Mouse (Mus musculus) forebrain, postnatal 0 days (tissue): ENCODE data around the gene Tgfbi. TPM values are rescaled to one million over a fixed set of nuclear protein-coding genes. Genes with fewer than 3 reads are reported as not detected.

ENCODE experiments used
- ATAC-seq: fragments of 200-750 bp; cut with Nextera tagmentation; 2 replicates; pipeline ENCODE4 v1.8.0; 2017; ENCODE audit warnings: mild to moderate bottlenecking, moderate library complexity
- DNase-seq: peaks from one replicate; pipeline ENCODE4 v3.0.0-alpha.2; 2015
- H3K27ac ChIP-seq: fragments of 300-500 bp; sonication (generic); 2 replicates; pipeline ENCODE4 v1.5.1; 2014; ENCODE audit warnings: low read depth, mild to moderate bottlenecking, antibody characterized with exemption, low read length, moderate library complexity, mixed read lengths
- H3K27me3 ChIP-seq: fragments of 300-500 bp; sonication (generic); 2 replicates; pipeline ENCODE4 v1.6.1; 2014; ENCODE audit warnings: mild to moderate bottlenecking, low read length, mixed read lengths; ENCODE audit not compliant: insufficient read depth
- H3K36me3 ChIP-seq: fragments of 300-500 bp; sonication (generic); 2 replicates; pipeline ENCODE4 v1.6.1; 2014; ENCODE audit warnings: mild to moderate bottlenecking, moderate library complexity; ENCODE audit not compliant: insufficient read depth
- H3K4me1 ChIP-seq: fragments of 300-500 bp; sonication (generic); 2 replicates; pipeline ENCODE4 v1.6.1; 2014; ENCODE audit warnings: antibody characterized with exemption; ENCODE audit not compliant: insufficient read depth
- H3K4me2 ChIP-seq: fragments of 300-500 bp; sonication (generic); 2 replicates; pipeline ENCODE4 v1.6.1; 2014; ENCODE audit warnings: low read depth, mild to moderate bottlenecking, moderate library complexity
- H3K4me3 ChIP-seq: fragments of 300-500 bp; sonication (generic); 2 replicates; pipeline ENCODE4 v1.5.1; 2014; ENCODE audit warnings: low read depth, low read length, mixed read lengths
- H3K9ac ChIP-seq: fragments of 300-500 bp; sonication (generic); 2 replicates; pipeline ENCODE4 v1.6.1; 2014; ENCODE audit warnings: mild to moderate bottlenecking
- H3K9me3 ChIP-seq: fragments of 300-500 bp; sonication (generic); 2 replicates; pipeline ENCODE4 v1.6.1; 2016; ENCODE audit warnings: low read length
- CTCF ChIP-seq: sonication (generic); IDR thresholded peaks from 2 replicates; pipeline ENCODE4 v1.5.1; 2016; ENCODE audit warnings: antibody characterized with exemption, control low read depth, low read depth
- WGBS: fragments of 180-500 bp; shearing (Covaris S2); extraction: QIAGEN DNeasy Blood & Tissue Kit; methylation state at CpG from one replicate; pipeline ENCODE4 v1.1.7; 2014; 5-methylcytosine and 5-hydroxymethylcytosine counted together
- polyA plus RNA-seq: library from polyadenylated mRNA; unstranded; fragments of >200 nt; fragmentation: Nextera tagmentation; extraction: Ambion mirVana; gene quantifications from 2 replicates; pipeline ENCODE4 v1.2.1, GENCODE M21; 2015
- total RNA-seq: library from RNA; depleted of rRNA; stranded (reverse); fragments of >200 nt; gene quantifications from 2 replicates; pipeline ENCODE4 v1.2.3, GENCODE M21; 2014

The Tgfbi gene
- total and polyA plus RNA-seq, 2 experiments from 2014 or later: 4.8 to 5.3 TPM

GRCm38 (mm10) chr13:56597296-56597695 is 12.0 kb upstream of the Tgfbi start:
- TF ChIP-seq CTCF: no peak
- DNase-seq (peak; percentile 41), ATAC-seq (peak; percentile 76)

DNA sequence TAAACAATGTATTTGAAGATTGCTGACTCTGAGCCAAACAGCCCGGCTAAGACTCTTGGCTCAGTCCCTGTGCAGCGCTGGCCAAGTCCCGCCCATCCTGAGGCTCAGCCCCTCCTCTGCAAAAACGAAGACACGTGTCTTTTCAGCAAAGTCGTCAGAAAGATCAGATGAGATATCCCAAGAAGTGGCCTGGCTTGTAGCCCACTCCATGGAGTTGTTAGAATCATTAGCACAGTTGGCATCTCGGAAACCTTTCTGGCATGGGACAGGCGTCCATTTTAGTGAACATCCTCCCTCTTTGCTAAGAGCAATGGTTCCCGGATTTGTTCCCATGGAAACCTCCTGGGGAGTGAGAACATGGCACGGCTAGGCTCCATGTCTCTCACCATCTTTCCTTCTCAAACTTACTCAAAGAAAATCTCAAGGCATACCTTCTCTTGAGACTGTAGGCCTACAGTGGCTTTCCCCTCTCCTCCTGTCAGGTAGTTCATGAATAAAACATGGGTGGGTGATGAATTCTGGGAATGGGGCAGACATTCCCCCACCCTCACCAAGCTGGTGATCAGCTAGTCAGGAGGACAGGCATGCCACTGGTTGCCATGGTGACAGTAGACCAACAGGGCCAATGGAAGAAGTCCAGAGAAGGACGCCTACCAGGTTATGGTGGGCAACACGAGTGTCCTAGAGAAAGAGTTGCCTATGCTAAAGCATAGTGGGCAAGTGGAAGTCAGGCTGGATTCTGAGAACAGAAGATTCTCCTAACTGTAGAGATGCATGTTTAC is 11.3 kb upstream of the Tgfbi start:
- Histone ChIP-seq H3K9ac (no peak overlapping the region), H3K36me3 (no peaks in the 10 kb centered on the region), H3K9me3 (no peaks in the 10 kb centered on the region), H3K27me3 (no peaks in the 10 kb centered on the region), H3K4me2 (no peak overlapping the region), H3K4me3 (no peak overlapping the region; the same call in 1 of the 2 replicates), H3K4me1 (0 out of 2 replicates have a peak, but pooled peaks cover 2% of the 10 kb centered on the region), H3K27ac (no peak overlapping the region)
- ATAC-seq (peak; percentile 74), DNase-seq (peak; percentile 77)
- TF ChIP-seq CTCF: no peak
- WGBS: 22% methylated on average over 12 of the region's 12 CpGs

More at GRCm38 (mm10) chr13:56597296-56597695, 12.0 kb upstream of the Tgfbi start:
- 0 out of 2 replicates have a peak, but pooled peaks cover 2% of the 10 kb centered on the region for H3K4me1 ChIP-seq
- no peak overlapping the region for H3K4me3 ChIP-seq
- no peak overlapping the region for H3K4me2 ChIP-seq
- 17% methylated on average over 4 of the region's 4 CpGs for WGBS
- H3K27me3 ChIP-seq: no peaks in the 10 kb centered on the region
- no peaks in the 10 kb centered on the region for H3K36me3 ChIP-seq
- H3K9me3 ChIP-seq: no peaks in the 10 kb centered on the region
- no peak overlapping the region for H3K27ac ChIP-seq
- H3K9ac ChIP-seq: no peak overlapping the region

DNA sequence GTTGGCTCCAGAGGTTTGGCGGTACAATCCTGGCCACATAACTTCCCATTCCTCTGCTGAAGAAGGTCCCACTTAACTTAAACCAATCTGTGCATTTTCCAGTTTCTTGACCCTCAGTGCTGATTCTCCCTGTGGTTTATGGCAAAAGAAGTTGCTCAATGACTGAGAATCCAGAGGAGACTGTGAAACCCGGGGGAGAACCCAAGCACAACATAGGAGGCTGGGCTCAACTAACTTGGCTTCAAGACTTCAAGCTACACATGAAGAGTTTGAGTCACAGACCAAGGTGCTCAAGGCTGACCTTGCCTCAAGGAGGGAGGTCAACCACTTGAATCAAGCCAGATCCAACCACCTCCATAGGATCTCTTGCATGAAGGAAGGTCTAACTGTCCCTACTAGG is 9.8 kb upstream of the Tgfbi start:
- Histone ChIP-seq H3K9ac (no peak overlapping the region), H3K4me3 (no peak overlapping the region), H3K27ac (no peak overlapping the region), H3K27me3 (no peaks in the 10 kb centered on the region), H3K36me3 (no peaks in the 10 kb centered on the region), H3K4me1 (0 out of 2 replicates have a peak, but pooled peaks cover 2% of the 10 kb centered on the region), H3K4me2 (no peak overlapping the region), H3K9me3 (no peaks in the 10 kb centered on the region)
- TF ChIP-seq CTCF: no peak
- WGBS: 97% methylated on average over 2 of the region's 2 CpGs
- ATAC-seq: no peak
- no peak for DNase-seq

- Histone ChIP-seq H3K4me1 (0 out of 2 replicates have a peak, but pooled peaks cover 2% of the 10 kb centered on the region), H3K27me3 (no peaks in the 10 kb centered on the region), H3K36me3 (no peaks in the 10 kb centered on the region), H3K27ac (no peak overlapping the region), H3K9me3 (no peaks in the 10 kb centered on the region), H3K9ac (no peak overlapping the region), H3K4me2 (no peak overlapping the region), H3K4me3 (no peak overlapping the region)
- DNase-seq (no peak), ATAC-seq (no peak)
- WGBS: 64% methylated on average over 10 of the region's 10 CpGs
- TF ChIP-seq CTCF: no peak
Observed at GRCm38 (mm10) chr13:56600216-56600890, 9.0 kb upstream of the Tgfbi start.

DNA sequence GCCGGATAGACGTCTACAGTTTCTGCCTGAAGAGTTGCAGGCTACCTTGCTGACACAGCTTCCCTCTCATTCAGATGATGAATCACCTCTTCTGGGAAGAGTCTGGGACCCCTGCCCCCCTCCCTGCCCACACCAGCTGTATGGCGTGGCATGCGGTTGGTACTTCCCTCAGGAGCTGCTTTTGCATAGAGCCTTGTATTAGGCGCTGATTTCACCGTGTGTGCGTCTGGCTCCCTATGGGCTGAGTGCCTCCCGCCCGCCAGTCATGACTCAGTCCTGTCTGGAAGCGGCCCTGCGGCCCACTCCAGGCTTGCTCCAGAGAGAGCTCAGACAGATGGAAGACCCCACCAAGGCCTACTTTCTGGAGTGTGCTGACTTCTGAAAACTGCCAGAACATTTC is 8.1 kb upstream of the Tgfbi start:
- Histone ChIP-seq H3K4me1 (0 out of 2 replicates have a peak, but pooled peaks cover 2% of the 10 kb centered on the region), H3K36me3 (no peaks in the 10 kb centered on the region), H3K4me3 (no peak overlapping the region), H3K27ac (no peak overlapping the region), H3K4me2 (no peak overlapping the region), H3K27me3 (no peaks in the 10 kb centered on the region), H3K9ac (no peak overlapping the region), H3K9me3 (no peaks in the 10 kb centered on the region)
- 51% methylated on average over 11 of the region's 11 CpGs for WGBS
- DNase-seq (no peak), ATAC-seq (no peak)
- no peak for TF ChIP-seq CTCF

- H3K27me3 ChIP-seq: peaks cover 9% of the 10 kb centered on the region
- ATAC-seq (no peak), DNase-seq (no peak)
- no peaks in the 10 kb centered on the region for H3K4me1 ChIP-seq
- H3K27ac ChIP-seq: no peak overlapping the region
- H3K4me2 ChIP-seq: no peak overlapping the region
- no peak overlapping the region for H3K9ac ChIP-seq
- TF ChIP-seq CTCF: no peak
- no peaks in the 10 kb centered on the region for H3K9me3 ChIP-seq
- WGBS: 86% methylated on average over 9 of the region's 9 CpGs
- H3K4me3 ChIP-seq: no peak overlapping the region
- H3K36me3 ChIP-seq: no peaks in the 10 kb centered on the region
Observed at GRCm38 (mm10) chr13:56605503-56605902, 3.8 kb upstream of the Tgfbi start.

- no peak for ATAC-seq
Observed at GRCm38 (mm10) chr13:56606724-56607123, 2.6 kb upstream of the Tgfbi start.

More at GRCm38 (mm10) chr13:56606724-56607123, 2.6 kb upstream of the Tgfbi start:
- H3K4me1 ChIP-seq: no peaks in the 10 kb centered on the region
- H3K9ac ChIP-seq: no peak overlapping the region
- no peak overlapping the region for H3K27ac ChIP-seq
- no peaks in the 10 kb centered on the region for H3K36me3 ChIP-seq
- DNase-seq: no peak
- TF ChIP-seq CTCF: no peak
- no peak overlapping the region for H3K4me2 ChIP-seq
- no peaks in the 10 kb centered on the region for H3K9me3 ChIP-seq
- H3K27me3 ChIP-seq: peaks cover 9% of the 10 kb centered on the region
- 64% methylated on average over 11 of the region's 11 CpGs for WGBS
- H3K4me3 ChIP-seq: no peak overlapping the region
